Mouse (Mus musculus): ENCODE results near the gene B3galt4. TPM values are rescaled to one million over a fixed set of nuclear protein-coding genes. Genes with fewer than 3 reads are reported as not detected.

Gene B3galt4
- 30.8 TPM for polyA plus RNA-seq (2017; shearing (Covaris generic))

DNA sequence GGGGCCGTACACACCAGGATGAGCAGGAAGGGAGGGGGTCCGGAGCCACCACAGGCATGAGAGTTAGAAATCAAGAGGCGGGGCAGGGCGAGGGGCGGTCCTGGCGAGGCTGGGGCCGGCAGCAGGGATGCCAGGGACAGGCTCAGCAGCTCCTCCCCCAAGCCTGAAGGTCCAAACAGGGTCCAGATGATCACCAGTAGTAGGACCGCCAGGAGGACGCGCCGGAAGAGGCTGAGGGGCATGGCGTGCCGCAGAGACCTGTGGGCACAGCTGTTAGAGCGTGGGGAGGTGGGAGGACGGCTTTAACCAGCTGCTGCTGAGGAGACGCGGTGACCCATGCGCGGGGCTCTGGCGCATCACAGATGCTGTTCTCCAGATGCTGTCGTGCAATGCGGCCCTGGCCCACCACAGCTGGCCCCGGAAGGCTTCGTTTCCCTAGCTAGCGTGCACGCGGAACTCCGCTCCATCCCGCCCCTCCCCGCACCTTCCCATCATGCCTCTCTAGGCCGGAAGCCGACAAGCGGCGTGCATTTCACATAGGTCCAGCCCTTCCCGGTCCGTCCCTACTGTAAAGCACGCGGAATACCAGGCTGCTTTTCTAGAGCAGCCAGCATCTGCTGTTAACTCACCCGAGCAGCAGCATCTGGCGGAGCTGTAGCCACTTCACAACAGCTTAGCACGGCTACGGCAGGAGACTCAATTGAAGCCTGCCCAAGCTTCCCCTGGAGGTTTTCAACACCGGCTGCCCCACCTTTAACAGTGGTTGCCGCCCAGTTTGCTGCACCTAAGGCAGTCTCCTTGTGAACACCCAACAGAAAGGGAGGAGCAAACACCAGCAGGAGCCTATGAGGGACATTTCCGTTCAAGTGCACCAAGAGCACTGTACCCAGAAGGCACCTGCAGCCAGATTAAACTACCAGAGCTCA, at the start of gene B3galt4:
Gene B3galt4, minus strand, starts transcription at position 468 of the 926 bp plus-strand sequence.

DNA sequence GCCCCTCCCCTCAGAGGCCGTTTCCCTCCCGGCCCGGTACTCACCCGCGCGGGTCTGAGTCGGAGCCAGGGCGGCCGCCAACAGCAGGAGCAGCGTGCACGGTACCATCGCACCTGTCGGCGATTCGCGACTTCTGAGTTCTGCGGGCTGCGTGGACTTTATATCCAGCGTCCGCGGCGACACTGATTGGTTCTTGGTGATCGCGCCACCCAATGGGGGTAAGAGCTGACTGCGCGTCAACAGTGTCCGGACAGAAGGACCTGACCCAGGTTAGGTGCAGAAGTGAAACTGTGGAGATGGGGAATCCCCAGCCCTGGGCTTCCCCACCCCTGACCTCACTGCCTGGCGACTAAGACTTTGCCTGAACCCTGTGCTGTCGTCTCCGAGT, 48.9 kb upstream of the B3galt4 start, which contains the start of gene H2-K1:
Gene H2-K1, minus strand, starts transcription at position 198 of the 388 bp plus-strand sequence.

DNA sequence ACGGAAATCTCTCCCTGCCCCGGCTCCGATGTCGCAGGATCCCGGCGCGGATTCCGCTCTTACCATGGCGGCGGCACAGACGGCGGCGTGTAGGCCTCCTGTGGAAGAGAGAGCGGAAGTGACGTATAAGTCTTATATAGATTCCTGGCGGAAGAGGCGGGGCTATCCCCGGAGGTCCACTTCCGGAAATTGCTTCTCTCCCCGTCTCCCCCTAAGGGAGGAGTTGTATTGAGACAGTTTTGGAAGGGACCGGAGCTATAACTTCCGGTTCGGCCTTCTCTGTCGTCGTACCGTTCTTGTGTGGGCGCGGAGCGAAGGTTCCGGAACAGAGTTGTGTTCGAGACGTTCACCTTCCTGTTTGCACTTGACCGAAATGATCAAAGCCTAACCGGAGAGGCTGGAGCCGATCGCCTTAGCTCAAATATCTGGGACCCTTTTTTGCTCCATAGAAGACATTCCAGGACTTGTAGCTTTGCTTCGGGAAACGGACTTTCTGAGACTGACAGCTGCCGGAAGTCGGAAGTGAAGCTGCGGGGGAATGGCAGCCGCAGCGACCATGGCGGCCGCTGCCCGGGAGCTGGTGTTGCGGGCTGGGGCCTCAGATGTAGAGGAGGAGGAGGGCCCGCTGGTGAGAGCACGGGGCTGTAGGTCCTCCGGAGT, 4.4 kb upstream of the B3galt4 start, which contains the start of the genes Vps52 and Rps18:
Gene Vps52, plus strand, starts transcription at position 258 of the 660 bp plus-strand sequence.
Gene Rps18, minus strand, starts transcription at position 447 of the 660 bp plus-strand sequence.

DNA sequence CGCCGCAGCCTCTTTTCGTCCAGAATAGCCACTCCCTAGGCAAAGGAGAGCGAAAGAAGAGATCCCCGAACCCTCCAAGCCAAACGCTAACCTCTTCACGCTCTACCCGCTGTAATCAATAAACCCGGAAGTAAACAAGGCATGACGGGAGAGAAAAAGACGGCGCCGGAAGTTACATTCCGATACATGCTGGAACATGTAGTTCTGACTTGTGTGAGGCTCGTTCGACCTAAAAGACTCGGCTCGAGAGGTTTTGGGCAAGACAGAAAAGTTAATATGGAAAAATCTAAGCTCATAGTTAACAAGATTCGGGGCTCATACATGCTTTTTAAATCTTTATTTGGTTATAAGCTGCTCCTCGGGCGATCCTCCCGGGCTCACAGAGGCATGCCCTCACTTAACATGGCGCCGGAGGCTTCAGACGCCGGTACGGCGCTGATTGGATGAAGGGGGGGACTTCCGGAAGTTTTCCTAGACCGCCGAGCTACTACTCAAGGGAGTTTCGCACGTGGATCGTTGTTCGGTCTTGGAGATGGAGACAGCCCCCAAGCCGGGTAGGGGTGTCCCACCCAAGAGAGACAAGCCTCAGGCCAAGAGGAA, 11.0 kb downstream of the B3galt4 start, which contains the start of the genes Pfdn6 and Wdr46:
Gene Pfdn6, minus strand, starts transcription at position 138 of the 600 bp plus-strand sequence.
Gene Wdr46, plus strand, starts transcription at position 455 of the 600 bp plus-strand sequence.

DNA sequence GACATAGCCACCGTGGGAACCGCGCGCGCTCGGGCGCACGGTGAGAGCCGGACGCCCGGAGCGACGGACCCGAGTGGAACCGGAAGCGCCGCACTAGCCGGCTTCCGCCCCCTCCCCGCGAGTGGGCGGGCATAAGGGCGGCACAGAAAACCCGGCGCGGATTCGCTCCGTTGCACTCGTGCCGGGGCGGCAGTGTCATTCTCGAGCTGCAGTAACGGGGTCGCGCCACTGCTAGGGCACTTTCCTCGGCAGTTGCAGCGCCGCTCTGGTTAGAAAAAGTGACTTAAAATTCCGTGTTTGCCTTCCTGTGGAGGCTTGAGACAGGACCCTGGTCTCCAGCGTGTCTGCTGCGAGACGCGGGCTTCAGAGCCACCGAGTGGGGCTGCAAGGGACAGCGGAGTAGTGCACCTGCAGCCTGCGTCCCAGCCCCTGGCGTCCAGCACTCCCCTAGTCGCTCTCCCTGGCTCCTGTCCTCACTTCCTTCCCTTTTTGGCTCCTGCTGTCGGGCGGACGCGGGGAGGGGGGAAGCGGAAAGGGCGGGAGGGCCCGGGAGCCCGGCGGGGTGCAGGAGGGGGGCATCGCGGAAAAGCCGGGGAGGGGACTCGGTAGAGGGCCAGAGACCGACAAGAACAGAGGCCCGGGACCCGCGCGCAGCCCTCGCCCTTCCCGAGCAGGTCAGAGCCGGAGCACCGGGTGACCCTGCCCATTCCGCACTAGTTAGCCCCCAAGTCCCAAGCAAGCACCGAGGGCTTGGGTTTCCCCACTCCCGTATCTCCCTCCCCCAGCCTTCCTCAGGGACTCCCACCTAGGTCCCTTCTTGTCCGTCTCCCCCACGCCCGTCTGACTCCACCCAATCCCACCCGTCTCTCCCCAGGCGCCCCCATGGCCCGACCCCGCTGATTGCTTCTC, 21.7 kb downstream of the B3galt4 start, which contains the start of gene Rgl2:
Gene Rgl2, plus strand, starts transcription at position 173 of the 909 bp plus-strand sequence.

DNA sequence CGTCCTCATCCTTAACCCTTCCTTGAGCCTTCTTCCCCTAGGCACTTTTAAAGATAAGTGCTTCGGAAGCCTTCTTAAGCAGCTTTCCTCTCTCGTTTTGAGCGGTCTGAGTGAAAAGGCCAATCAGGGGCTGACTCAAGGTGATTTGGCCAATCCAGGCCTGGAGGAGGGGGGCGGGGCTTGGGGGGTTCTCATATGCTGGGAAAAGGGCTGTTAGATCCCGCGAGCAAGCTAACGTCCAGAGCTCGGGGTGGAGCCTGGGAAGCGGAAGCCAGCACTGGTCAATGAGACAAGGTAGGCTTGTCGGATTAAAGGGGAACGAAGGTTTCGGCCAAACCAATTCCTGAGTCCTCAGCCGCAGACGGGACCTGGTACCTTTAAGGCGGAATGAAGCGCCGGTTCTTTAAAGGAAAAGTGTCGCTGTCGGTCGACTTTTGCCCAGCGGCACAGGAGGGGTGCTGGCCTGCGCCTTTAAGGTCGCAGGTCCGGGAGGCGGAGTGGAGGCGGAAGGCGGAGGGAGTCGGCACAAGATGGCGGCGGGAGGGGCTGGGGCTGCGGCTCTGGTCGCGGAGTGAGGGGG, 35.5 kb downstream of the B3galt4 start, which contains the start of the genes Tapbp and Zbtb22:
Gene Tapbp, plus strand, starts transcription at position 229 of the 580 bp plus-strand sequence.
Gene Zbtb22, plus strand, starts transcription at position 234 of the 580 bp plus-strand sequence.

DNA sequence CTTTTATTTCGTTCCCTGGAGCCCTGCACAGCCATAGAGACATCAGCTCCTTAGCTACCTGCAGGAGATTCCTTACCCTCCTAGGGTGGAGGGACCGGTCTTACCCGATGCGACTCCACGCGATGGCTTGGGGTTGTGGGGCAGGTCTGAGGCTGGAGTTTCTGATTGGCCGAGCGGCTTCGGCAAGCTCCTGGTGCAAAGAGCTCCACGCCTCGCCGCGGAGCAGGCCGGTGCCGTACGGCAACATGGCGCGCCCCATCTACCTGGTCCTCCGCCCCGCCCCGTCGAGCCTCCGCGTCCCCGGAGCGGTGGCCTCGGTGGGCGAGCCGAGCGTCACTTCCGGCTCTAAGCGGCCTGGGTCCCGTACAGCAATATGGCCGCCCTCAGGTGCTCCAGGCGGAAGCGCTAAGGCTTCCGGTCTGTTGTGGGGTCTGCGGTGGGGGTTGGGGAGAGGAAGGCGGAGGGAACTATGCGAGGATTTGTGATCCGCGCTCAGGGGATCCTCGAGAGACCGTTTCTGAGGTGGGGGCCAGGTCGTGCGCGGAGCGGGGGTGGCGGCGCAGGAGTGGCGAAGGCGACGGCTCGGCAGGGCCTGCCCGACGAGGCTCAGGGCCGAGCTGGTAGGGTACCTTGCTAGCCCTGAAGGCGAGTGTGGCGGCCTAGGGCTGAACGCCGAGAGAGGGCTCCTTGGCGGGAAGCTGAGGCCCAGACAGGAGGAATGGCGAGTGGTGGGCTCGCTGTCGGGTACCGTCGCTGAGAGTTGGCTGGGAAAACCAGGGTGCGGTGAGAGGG, 42.0 kb downstream of the B3galt4 start, which contains the start of gene Daxx:
Gene Daxx, plus strand, starts transcription at position 338 of the 792 bp plus-strand sequence.

DNA sequence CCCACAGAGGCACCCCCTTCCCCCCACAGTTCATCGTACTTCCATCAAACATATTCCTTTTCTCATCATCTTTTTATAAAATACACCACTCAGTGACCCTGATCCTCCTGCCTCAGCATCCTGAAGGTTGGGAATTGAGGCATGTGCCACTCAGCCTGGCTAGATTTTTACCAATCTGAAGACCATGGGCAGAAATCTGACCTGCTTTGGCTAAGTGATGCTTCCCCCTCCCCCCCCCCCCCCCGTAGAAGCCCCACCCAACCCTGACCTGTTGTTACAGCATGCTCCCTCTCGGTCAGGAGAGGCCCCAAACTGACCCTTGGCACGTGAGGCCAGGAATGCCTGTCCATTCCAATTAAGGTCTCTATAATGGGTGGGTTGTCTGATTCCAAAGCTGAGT, 46.5 kb downstream of the B3galt4 start, which contains the start of gene Platr17:
Gene Platr17, plus strand, starts transcription at position 301 of the 400 bp plus-strand sequence.

Other genes starting within 250 kb of the B3galt4 start
- 50.9 TPM for gene March2, start 232.8 kb downstream of the B3galt4 start, polyA plus RNA-seq (2017; shearing (Covaris generic))
- gene Rab11b, start 191.0 kb downstream of the B3galt4 start, polyA plus RNA-seq (2017; shearing (Covaris generic)), result 298 TPM
- 4.4 TPM for gene Angptl4, start 169.7 kb downstream of the B3galt4 start, polyA plus RNA-seq (2017; shearing (Covaris generic))
- 3.4 TPM for gene Kank3, start 141.0 kb downstream of the B3galt4 start, polyA plus RNA-seq (2017; shearing (Covaris generic))
- 1,074 TPM for gene Rps28, start 126.9 kb downstream of the B3galt4 start, polyA plus RNA-seq (2017; shearing (Covaris generic))
- 386 TPM for gene Ndufa7, start 126.9 kb downstream of the B3galt4 start, polyA plus RNA-seq (2017; shearing (Covaris generic))
- gene Cd320, start 108.4 kb downstream of the B3galt4 start, polyA plus RNA-seq (2017; shearing (Covaris generic)), result 32.2 TPM
- gene Gm7029, start 77.7 kb downstream of the B3galt4 start, polyA plus RNA-seq (2017; shearing (Covaris generic)), result not detected
- gene Kifc1, start 60.8 kb downstream of the B3galt4 start, polyA plus RNA-seq (2017; shearing (Covaris generic)), result 8.5 TPM
- 5.0 TPM for gene Platr17, start 46.4 kb downstream of the B3galt4 start, polyA plus RNA-seq (2017; shearing (Covaris generic))
- gene Daxx, start 42.1 kb downstream of the B3galt4 start, polyA plus RNA-seq (2017; shearing (Covaris generic)), result 132 TPM
- 697 TPM for gene Tapbp, start 35.6 kb downstream of the B3galt4 start, polyA plus RNA-seq (2017; shearing (Covaris generic))
- gene Zbtb22, start 35.6 kb downstream of the B3galt4 start, polyA plus RNA-seq (2017; shearing (Covaris generic)), result 20.2 TPM
- 135 TPM for gene Rgl2, start 21.9 kb downstream of the B3galt4 start, polyA plus RNA-seq (2017; shearing (Covaris generic))
- 140 TPM for gene Pfdn6, start 11.1 kb downstream of the B3galt4 start, polyA plus RNA-seq (2017; shearing (Covaris generic))
- 58.5 TPM for gene Wdr46, start 10.8 kb downstream of the B3galt4 start, polyA plus RNA-seq (2017; shearing (Covaris generic))
- gene Vps52, start 4.3 kb upstream of the B3galt4 start, polyA plus RNA-seq (2017; shearing (Covaris generic)), result 89.2 TPM
- gene Rps18, start 4.5 kb upstream of the B3galt4 start, polyA plus RNA-seq (2017; shearing (Covaris generic)), result 2,816 TPM
- gene H2-K1, start 48.9 kb upstream of the B3galt4 start, polyA plus RNA-seq (2017; shearing (Covaris generic)), result 13,533 TPM
- 21.4 TPM for gene Ring1, start 73.2 kb upstream of the B3galt4 start, polyA plus RNA-seq (2017; shearing (Covaris generic))
- gene H2-Ke6, start 76.6 kb upstream of the B3galt4 start, polyA plus RNA-seq (2017; shearing (Covaris generic)), result 41.5 TPM
- gene Slc39a7, start 80.2 kb upstream of the B3galt4 start, polyA plus RNA-seq (2017; shearing (Covaris generic)), result 132 TPM
- 22.6 TPM for gene Rxrb, start 80.3 kb upstream of the B3galt4 start, polyA plus RNA-seq (2017; shearing (Covaris generic))
- gene Col11a2, start 87.9 kb upstream of the B3galt4 start, polyA plus RNA-seq (2017; shearing (Covaris generic)), result 3.3 TPM
- 34.3 TPM for gene H2-Oa, start 140.9 kb upstream of the B3galt4 start, polyA plus RNA-seq (2017; shearing (Covaris generic))
- 108 TPM for gene H2-DMa, start 168.1 kb upstream of the B3galt4 start, polyA plus RNA-seq (2017; shearing (Covaris generic))
- 142 TPM for gene Brd2, start 171.1 kb upstream of the B3galt4 start, polyA plus RNA-seq (2017; shearing (Covaris generic))
- 5.1 TPM for gene H2-DMb2, start 191.8 kb upstream of the B3galt4 start, polyA plus RNA-seq (2017; shearing (Covaris generic))
- 4.3 TPM for gene H2-DMb1, start 201.6 kb upstream of the B3galt4 start, polyA plus RNA-seq (2017; shearing (Covaris generic))
- 516 TPM for gene Tap1, start 236.1 kb upstream of the B3galt4 start, polyA plus RNA-seq (2017; shearing (Covaris generic))
- 713 TPM for gene Psmb9, start 236.3 kb upstream of the B3galt4 start, polyA plus RNA-seq (2017; shearing (Covaris generic))
- 1,545 TPM for gene Psmb8, start 246.2 kb upstream of the B3galt4 start, polyA plus RNA-seq (2017; shearing (Covaris generic))